Mouse (Mus musculus) left cerebral cortex, adult 8-10 months (tissue): ENCODE measurements around the gene Adra1b. TPM values are rescaled to one million over a fixed set of nuclear protein-coding genes. Genes with fewer than 3 reads are reported as not detected.

Experiments
- DNase-seq, 2 experiments: peaks; one replicate each; pipeline ENCODE4 v3.0.0; 2022; ENCODE audit warnings: low spot score in 2 of 2
- total RNA-seq, 4 experiments: library from RNA; stranded (reverse); gene quantifications; 2 replicates each; pipeline ENCODE4 v1.2.4; 2022

Adra1b gene
- 10 to 100 TPM; 25.8 to 30.3 (median 26.6) TPM for total RNA-seq

GRCm38 (mm10) chr11:43901051-43901654 lies at the start of gene Adra1b:
Adra1b (minus strand) TSS chr11:43901210.
- no peak for DNase-seq

- DNase-seq = no peak
These were observed 49.3 kb upstream of the Adra1b start for GRCm38 (mm10) chr11:43950274-43950673.

DNA sequence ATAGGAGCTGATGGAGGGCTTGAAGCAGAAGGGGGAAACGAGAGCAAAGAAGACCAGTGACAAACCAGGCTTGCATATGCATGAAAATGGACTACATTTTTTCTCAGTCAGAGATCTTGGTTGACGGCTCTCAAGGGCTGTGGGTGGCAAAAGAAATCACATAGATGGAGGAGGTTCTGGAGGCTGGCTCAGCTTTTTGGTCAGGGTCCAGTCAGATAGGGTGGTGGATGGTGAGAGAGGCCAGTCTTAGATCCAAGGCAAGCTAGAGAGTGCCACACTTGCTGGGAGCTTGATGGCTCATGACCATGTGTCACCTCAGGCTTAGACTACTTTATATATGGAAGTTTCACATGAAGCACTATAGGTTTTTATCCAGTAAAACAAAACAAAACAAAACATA lies 42.8 kb upstream of the Adra1b start:
- no peak for DNase-seq

- DNase-seq = no peak
These were observed 42.2 kb upstream of the Adra1b start for GRCm38 (mm10) chr11:43943167-43943566.

DNA sequence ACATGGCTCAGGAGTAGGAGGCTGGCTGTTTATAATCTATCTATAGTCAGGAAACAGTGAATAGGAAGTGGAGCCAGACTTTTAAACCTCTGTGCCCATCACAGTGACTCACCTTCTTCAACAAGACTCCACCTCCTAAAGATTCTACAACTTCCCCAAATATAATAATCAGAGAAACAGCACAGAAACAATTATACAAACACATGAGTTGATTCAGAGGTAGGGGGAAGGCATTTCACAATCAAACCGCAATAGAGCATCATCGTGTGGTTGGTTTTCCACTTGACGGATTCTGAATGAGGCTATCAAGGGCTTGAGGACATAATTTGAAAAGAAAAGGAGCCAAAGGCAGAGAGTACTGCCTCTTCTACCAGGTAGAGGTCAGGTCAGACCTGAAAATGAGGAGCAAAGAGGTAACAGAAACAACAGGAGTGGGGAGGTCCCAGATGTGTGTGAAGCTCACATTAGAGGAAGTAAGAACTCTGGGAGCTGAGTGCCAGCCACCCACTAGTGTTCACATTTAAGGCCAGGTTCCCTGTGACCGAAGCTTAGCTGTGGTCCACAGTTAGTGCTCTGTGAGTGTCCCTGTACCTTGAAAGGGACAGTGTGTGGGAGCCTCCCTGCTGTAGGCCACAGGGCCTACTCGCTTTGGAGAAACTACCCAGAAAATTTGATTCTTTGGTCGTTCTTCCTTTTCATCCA lies 39.6 kb upstream of the Adra1b start:
- DNase-seq = no peak

DNA sequence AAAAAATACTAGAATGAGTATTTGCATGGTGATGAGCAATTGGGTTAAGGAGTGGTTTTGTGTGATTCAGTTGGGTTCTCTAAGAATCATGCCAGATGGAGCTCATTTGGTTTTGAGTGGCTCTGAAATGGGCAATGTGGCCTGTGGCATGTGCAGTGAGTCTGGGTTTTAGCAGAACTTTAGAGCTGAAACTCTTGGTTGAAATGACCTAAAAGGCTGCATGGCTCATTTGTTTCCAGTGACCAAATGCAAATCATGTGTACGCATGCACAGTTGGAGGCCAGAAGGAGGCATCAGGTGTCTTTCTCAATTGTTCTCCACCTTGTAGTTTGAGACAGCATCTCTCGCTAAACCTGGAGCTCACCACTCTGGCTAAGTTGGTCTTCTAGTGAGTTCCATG lies 35.0 kb upstream of the Adra1b start:
- no peak for DNase-seq

GRCm38 (mm10) chr11:43933480-43933879 lies 32.5 kb upstream of the Adra1b start:
- peak in 1 of 2 experiments; percentile 22 for DNase-seq

GRCm38 (mm10) chr11:43933000-43933399 lies 32.0 kb upstream of the Adra1b start:
- DNase-seq = no peak

DNA sequence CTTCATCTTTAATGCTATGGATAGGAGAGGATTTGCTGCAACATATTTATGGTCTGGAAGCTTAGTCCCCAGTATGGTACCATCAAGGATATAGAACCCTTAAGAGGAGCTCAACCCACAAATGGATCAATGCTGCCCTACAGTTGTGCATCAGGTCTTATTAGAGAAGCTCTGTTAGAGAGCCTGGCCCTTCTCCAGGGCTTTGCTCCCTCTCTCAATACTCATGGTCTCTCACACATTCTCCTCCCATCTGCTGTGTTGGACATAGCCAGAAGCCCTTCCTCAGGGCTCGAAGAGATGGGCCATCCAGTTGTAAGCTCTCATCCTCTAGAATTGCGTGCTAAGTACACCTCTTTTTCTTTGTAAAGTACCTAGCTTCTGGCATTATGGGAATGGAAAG lies 29.2 kb upstream of the Adra1b start:
- DNase-seq = no peak

DNA sequence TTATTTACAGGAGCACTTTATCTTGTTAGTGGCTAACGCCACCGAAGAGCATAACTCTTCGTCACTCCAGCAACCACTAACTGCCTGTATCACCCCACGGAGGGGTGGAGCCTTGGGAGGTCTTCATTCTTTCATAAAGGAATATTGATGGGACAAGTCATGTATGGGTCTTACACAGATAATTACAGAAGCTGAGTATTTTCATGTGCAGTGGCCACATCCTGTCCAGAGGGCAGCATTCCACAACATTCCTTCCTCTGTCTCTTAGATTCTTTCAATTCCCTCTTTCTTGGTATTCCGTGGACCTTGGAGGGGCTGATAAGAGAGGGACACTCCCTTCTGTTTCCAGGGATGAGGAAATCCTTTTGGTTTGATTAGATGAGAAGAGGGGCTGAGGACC lies 28.7 kb upstream of the Adra1b start:
- no peak for DNase-seq

DNA sequence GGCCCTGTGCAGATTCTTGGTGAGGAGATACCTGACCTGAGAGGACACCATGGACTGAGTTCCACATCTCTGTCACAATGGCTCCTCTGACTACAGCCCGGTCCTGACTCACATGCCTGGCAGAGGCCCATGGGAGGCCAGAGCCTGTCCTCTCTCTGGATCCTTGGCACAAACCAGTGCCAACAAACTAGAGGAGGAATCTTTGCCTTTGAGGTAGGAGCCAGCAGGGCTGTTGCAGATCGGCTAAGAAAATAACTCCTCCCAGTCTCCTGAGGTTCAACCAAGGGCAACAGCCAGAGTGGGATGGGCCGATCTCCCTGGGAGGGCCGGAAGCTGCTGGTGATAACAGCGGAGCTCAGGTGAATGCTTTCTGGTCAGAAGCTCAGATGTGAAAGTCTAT lies 28.2 kb upstream of the Adra1b start:
- no peak for DNase-seq

DNA sequence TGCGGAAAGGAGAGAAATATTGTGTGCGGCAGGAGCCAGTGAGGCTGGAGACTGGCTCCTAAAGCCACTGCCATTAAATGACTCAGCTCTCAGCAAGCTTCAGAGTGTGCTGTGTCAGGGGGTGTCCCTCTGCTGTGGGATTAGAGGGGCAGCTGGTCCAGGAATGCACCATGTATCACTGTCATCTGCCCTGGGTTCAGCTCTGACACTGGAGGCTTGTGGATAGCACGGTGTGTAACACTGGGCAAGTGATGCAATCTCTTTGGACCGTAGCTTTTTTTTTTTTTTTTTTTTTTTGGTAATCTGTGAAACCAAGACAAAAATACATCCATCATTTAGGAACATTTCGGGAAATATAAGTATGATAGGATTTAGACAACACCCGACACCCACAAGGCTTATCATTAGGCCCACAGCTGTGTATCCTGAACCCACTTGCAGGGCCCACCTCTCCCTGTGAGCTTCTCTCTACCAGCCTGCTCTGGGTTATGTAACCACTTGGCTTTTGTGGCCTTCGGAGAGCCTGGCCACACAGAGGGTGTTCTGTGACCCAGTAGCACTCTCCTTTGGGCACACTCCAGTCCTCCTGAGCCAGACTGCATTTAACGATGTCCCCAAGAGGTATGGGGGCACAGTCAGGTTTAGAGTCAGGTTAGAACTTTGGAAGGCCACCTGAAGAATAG lies 26.3 kb upstream of the Adra1b start:
- DNase-seq = no peak

- DNase-seq = no peak
These were observed 25.2 kb upstream of the Adra1b start for GRCm38 (mm10) chr11:43926163-43926562.

DNA sequence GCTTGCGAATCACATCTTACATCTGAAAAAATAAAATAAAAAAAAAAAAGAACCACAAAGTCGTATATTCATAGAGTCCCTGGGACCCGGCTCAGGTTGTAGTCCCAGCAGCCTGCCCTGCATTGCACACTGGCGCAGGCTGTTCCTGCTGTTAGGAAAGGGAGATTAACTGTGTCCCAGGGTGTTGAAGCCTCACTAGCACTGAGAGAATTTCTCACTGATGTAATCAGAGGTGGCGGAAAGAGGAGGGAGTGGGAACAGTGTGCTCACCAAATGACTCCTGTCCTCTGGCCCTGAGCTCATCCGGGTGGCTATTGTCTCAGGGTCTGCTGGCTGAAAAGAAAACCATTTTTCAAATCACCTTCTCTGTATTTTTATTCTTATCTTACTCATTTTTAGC lies 24.6 kb upstream of the Adra1b start:
- no peak for DNase-seq

GRCm38 (mm10) chr11:43921701-43922100 lies 20.7 kb upstream of the Adra1b start:
- no peak for DNase-seq

DNA sequence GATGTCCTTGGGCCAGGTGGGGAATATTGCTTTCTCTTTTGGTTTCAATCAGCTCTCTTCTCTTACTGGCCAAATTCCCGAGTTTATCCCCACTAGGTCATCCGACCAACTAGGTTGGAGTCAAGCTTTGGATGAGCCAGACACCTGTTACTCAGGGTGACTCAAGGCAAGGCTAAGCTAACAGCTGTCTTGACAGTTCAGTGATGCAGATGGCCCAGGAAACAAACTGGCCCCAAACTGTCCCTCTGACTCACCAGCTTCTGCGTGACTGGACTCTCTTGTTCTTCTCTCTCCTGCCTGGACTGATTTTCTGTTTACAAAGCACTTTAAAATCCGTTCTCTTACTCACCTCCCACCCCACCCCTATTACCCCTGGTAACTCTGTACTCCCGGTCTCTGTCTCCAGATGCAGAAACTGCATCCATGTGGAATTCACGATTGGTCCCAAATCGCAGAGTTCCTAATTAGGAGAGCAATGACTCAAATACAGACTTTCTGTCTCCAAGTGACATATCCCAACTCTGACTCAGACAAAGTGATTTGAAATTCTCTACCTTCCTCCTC lies 18.6 kb upstream of the Adra1b start:
- no peak for DNase-seq

DNA sequence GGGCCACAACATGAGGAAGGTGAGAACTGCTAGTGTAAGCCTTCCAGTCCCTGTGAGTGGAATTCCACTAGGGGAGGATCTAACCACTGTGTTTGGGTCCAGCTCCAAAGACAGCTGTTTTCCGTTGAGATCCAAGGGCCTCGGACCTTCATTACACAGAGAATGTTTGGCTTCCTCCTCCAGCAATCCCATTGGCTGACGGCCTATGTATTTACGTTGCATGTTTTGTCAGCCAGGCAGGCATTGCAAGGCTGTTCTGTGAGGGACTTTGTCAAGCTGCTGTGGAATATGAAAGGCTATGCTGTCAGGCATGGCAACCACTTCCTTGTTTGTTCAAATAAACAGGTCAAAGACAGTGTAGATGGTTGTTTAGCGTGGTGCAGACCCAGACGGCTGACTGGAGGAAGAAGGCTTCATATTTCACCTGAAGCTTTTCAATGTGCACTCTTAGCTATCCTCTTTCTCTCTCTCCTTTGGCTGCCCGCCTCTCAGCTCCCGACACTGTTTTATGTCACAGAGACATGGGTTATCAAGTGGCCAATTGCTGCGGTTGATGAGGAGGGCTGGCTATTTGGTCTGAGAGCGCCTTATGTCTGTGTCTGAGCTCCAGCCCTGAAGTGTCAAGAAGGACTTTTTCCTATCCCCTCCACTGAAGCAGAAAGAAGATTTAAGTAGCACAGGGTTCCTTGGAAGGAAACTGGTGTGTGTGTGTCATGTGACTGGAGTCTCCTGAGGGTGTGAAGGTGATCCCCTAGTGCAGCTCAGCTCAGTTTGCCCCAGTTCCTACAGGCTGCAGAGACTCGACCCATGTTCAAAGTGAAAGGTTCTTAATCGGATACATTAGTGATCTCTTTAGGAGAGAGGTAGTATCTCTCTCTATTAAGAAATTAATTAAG lies 13.8 kb upstream of the Adra1b start:
- DNase-seq = no peak

GRCm38 (mm10) chr11:43912136-43912888 lies 11.3 kb upstream of the Adra1b start:
- no peak for DNase-seq

- DNase-seq = no peak
These were observed 10.6 kb upstream of the Adra1b start for GRCm38 (mm10) chr11:43911646-43912045.

DNA sequence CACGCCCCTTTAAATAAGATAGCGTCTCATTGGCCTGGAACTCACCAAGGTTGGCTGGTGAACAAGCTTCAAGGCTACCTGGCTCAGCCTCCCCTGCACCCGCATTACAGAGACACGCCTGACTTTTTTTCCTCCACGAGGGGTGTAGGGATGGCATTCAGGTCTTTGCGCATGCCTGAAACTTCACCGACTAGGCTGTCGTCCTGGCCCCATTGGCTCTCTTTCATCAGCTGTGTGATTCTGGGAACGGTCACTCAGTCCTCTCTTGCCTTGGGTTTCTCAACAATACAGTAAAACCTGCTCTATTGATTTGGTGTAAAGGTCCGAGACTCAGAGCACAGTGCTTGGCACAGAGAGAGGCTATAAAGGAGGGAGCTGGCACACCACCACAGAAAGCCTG lies 2.3 kb upstream of the Adra1b start:
- no peak for DNase-seq

DNA sequence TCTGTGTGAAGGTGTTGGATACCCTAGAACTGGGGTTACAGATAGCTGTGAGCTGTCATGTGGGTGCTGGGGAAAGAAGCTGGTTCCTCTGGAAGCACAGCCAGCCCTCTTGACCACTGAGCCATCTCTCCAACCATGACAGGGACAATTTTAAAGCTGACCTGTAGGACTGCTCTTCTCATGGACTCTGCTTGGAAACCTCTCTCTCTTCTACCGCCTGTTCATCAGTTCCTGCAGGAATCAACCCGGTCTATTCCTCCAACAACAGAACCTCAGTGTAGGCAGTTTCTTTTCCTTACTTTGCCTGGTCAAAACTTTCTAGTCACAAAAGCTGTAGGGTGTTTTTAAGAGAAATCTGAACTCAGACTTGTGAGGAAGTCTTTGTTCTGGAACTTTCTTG lies 1.3 kb downstream of the Adra1b start:
- no peak for DNase-seq
